Mouse (Mus musculus) hindbrain, postnatal 0 days (tissue): ENCODE results near the gene Rab34. TPM values are rescaled to one million over a fixed set of nuclear protein-coding genes. Genes with fewer than 3 reads are reported as not detected.
"Not testable (repeated sequence)": the region's sequence is repeated elsewhere in the genome, so short reads cannot be mapped to it uniquely, and the experiment has no call there.

Experiments used
- ATAC-seq: fragments of 200-750 bp; cut with Nextera tagmentation; 2 replicates; pipeline ENCODE4 v1.8.0; 2017; ENCODE audit warnings: mild to moderate bottlenecking, moderate TSS enrichment, moderate library complexity
- DNase-seq: peaks from one replicate; pipeline ENCODE4 v3.0.0-alpha.2; 2015; ENCODE audit warnings: low spot score
- H3K27ac ChIP-seq: fragments of 300-500 bp; sonication (generic); 2 replicates; pipeline ENCODE4 v1.5.1; 2014; ENCODE audit warnings: mild to moderate bottlenecking
- H3K27me3 ChIP-seq: fragments of 300-500 bp; sonication (generic); 2 replicates; pipeline ENCODE4 v1.6.1; 2014; ENCODE audit warnings: low read length, mixed read lengths; ENCODE audit not compliant: insufficient read depth
- H3K36me3 ChIP-seq: fragments of 300-500 bp; sonication (generic); 2 replicates; pipeline ENCODE4 v1.6.1; 2014; ENCODE audit warnings: low read length, mixed read lengths; ENCODE audit not compliant: insufficient read depth
- H3K4me1 ChIP-seq: fragments of 300-500 bp; sonication (generic); 2 replicates; pipeline ENCODE4 v1.6.1; 2014; ENCODE audit warnings: antibody characterized with exemption, low read length, mixed read lengths; ENCODE audit not compliant: insufficient read depth
- H3K4me2 ChIP-seq: fragments of 300-500 bp; sonication (generic); 2 replicates; pipeline ENCODE4 v1.6.1; 2014; ENCODE audit warnings: low read depth, mild to moderate bottlenecking, low read length, moderate library complexity, mixed read lengths
- H3K4me3 ChIP-seq: fragments of 300-500 bp; sonication (generic); 2 replicates; pipeline ENCODE4 v1.5.1; 2014; ENCODE audit warnings: low read length
- H3K9ac ChIP-seq: fragments of 300-500 bp; sonication (generic); replicated peaks from 2 replicates; pipeline ENCODE4 v1.6.1; 2014; ENCODE audit warnings: mild to moderate bottlenecking, low read length, moderate library complexity, mixed read lengths
- H3K9me3 ChIP-seq: fragments of 300-500 bp; sonication (generic); 2 replicates; pipeline ENCODE4 v1.6.1; 2016; ENCODE audit warnings: low read length, mixed read lengths
- CTCF ChIP-seq: IDR thresholded peaks from 2 replicates; pipeline ENCODE4 v1.5.1; 2016; ENCODE audit warnings: antibody characterized with exemption, control low read depth, low read depth
- WGBS: fragments of 180-500 bp; shearing (Covaris S2); extraction: QIAGEN DNeasy Blood & Tissue Kit; methylation state at CpG from one replicate; pipeline ENCODE4 v1.1.7; 2014; 5-methylcytosine and 5-hydroxymethylcytosine counted together
- polyA plus RNA-seq: library from polyadenylated mRNA; unstranded; fragments of >200 nt; fragmentation: Nextera tagmentation; extraction: Ambion mirVana; gene quantifications from 2 replicates; pipeline ENCODE4 v1.2.1, GENCODE M21; 2015
- total RNA-seq: library from RNA; depleted of rRNA; stranded (reverse); fragments of >200 nt; gene quantifications from 2 replicates; pipeline ENCODE4 v1.2.3, GENCODE M21; 2014

Gene Rab34
- total and polyA plus RNA-seq, 2 experiments from 2014 or later = 63.5 to 96.4 TPM

DNA sequence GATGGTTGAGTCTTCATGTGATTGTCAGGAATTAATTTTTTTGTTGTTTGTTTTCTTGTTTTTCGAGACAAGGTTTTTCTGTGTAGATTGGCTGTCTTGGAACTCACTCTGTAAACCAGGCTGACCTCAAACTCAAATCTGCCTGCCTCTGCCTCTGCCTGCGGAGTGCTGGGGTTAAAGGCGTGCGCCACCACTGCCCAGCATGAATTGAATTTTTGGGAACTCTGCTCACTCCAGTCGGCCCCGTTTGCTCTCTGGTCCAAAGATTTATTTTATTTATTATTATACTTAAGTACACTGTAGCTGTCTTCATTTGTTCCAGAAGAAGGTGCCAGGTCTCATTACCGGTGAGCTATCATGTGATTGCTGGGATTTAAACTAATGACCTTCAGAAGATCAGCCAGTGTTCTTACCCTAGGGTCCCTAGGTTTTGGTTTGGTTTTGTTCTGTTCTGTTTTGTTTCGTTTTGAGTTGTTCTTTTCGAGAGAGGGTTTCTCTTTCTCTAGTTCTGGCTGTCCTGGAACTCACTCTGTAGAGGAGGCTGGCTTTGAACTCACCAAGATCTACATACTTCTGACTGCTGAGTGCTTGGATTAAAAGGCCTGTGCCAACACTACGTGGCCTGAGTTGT, 4.2 kb upstream of the Rab34 start:
- ATAC-seq (no peak), DNase-seq (no peak)
- no peaks in the 10 kb centered on the region for H3K27me3 ChIP-seq
- peak overlapping the region; percentile 70 for H3K4me2 ChIP-seq
- H3K4me3 ChIP-seq = peak overlapping the region; percentile 77
- H3K36me3 ChIP-seq = peaks cover 22% of the 10 kb centered on the region
- H3K4me1 ChIP-seq = peaks cover 11% of the 10 kb centered on the region
- no peak for TF ChIP-seq CTCF
- 46% methylated on average over 10 of the region's 10 CpGs for WGBS
- H3K9ac ChIP-seq = no peak overlapping the region
- H3K9me3 ChIP-seq = no peaks in the 10 kb centered on the region
- H3K27ac ChIP-seq = 0 out of 2 replicates have a peak overlapping the region, but pooled peaks have one; percentile 16

- not testable (repeated sequence) for H3K9me3 ChIP-seq, H3K4me2 ChIP-seq, DNase-seq, H3K9ac ChIP-seq, H3K4me3 ChIP-seq, H3K27ac ChIP-seq, H3K27me3 ChIP-seq, ATAC-seq
- WGBS = 92% methylated on average over 6 of the region's 6 CpGs
- H3K4me1 ChIP-seq = peaks cover 11% of the 10 kb centered on the region
- H3K36me3 ChIP-seq = peaks cover 18% of the 10 kb centered on the region
These were observed 3.5 kb upstream of the Rab34 start for GRCm38 (mm10) chr11:78184702-78185101.

DNA sequence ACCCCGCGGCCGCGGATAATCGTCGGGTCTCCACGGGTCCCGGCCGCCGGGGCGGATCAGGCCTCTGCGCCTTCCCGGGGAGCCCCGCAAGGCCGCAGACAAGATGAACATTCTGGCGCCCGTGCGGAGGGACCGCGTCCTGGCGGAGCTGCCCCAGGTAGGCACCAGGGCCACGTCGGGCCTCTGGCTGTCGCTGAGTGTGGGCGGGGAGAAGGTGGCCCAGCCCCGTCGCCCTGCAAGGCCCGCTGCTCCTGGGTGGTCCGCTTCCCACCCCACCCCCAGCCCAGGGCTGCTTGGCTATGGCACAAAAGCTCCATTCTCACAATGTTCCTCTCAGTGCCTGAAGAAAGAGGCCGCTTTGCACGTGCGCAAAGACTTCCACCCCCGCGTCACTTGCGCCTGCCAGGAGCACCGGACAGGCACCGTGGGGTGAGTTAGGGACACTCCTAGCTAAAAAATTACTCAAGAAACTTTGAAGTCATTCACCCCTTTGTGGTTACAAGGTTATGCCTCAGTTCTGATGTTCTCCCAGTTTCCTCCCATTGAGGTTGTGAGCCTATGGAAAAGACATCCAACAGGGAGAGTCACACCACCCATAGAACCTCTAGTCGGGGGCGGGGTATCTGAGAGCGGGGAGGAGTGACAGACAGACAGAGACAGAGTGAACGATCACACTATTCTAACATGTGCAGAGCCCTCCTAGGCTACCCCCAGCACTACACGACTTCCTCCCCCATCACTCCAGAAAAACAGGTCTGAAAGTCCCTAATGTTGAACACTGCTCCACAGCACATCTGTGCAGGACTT, 1.2 kb downstream of the Rab34 start:
- peak overlapping the region; percentile 95 for H3K27ac ChIP-seq
- H3K4me2 ChIP-seq = peak overlapping the region; percentile 72
- under 1% methylated on average over 36 of the region's 42 CpGs for WGBS
- no peaks in the 10 kb centered on the region for H3K9me3 ChIP-seq
- H3K4me3 ChIP-seq = peak overlapping the region; percentile 69
- no peak for TF ChIP-seq CTCF
- H3K27me3 ChIP-seq = no peaks in the 10 kb centered on the region
- ATAC-seq = peak; percentile 83
- H3K9ac ChIP-seq = peak overlapping the region; percentile 93
- 0 out of 2 replicates have a peak, but pooled peaks cover 6% of the 10 kb centered on the region for H3K4me1 ChIP-seq
- DNase-seq = peak; percentile 88
- H3K36me3 ChIP-seq = peaks cover 18% of the 10 kb centered on the region; the same call in 1 of the 2 replicates

GRCm38 (mm10) chr11:78190041-78190440, 1.8 kb downstream of the Rab34 start:
- peak overlapping the region; percentile 72 for H3K4me2 ChIP-seq
- H3K9me3 ChIP-seq = no peaks in the 10 kb centered on the region
- 70% methylated on average over 6 of the region's 6 CpGs for WGBS
- peak overlapping the region; percentile 93; the same call in 1 of the 2 replicates for H3K9ac ChIP-seq
- peaks cover 18% of the 10 kb centered on the region; the same call in 1 of the 2 replicates for H3K36me3 ChIP-seq
- peaks cover 11% of the 10 kb centered on the region; the same call in 1 of the 2 replicates for H3K4me1 ChIP-seq
- TF ChIP-seq CTCF = no peak
- DNase-seq = no peak
- H3K27ac ChIP-seq = peak overlapping the region; percentile 95; the same call in 1 of the 2 replicates
- no peaks in the 10 kb centered on the region for H3K27me3 ChIP-seq
- H3K4me3 ChIP-seq = peak overlapping the region; percentile 69; the same call in 1 of the 2 replicates
- ATAC-seq = no peak

GRCm38 (mm10) chr11:78193113-78193512, 4.9 kb downstream of the Rab34 start, which contains the start of gene Proca1:
Proca1 (plus strand) TSS chr11:78193392.
- Histone ChIP-seq H3K36me3 (peaks cover 18% of the 10 kb centered on the region; the same call in 1 of the 2 replicates), H3K4me3 (peak within 1 kb of the TSS; percentile 36), H3K9ac (no peak within 1 kb of the TSS), H3K4me1 (peaks cover 11% of the 10 kb centered on the region; the same call in 1 of the 2 replicates), H3K4me2 (peak within 1 kb of the TSS; percentile 58), H3K9me3 (no peaks in the 10 kb centered on the region), H3K27me3 (no peaks in the 10 kb centered on the region), H3K27ac (no peak within 1 kb of the TSS)
- WGBS = 71% methylated on average over 1 of the region's 1 CpGs
- no peak for DNase-seq
- no peak for ATAC-seq
- no peak for TF ChIP-seq CTCF

DNA sequence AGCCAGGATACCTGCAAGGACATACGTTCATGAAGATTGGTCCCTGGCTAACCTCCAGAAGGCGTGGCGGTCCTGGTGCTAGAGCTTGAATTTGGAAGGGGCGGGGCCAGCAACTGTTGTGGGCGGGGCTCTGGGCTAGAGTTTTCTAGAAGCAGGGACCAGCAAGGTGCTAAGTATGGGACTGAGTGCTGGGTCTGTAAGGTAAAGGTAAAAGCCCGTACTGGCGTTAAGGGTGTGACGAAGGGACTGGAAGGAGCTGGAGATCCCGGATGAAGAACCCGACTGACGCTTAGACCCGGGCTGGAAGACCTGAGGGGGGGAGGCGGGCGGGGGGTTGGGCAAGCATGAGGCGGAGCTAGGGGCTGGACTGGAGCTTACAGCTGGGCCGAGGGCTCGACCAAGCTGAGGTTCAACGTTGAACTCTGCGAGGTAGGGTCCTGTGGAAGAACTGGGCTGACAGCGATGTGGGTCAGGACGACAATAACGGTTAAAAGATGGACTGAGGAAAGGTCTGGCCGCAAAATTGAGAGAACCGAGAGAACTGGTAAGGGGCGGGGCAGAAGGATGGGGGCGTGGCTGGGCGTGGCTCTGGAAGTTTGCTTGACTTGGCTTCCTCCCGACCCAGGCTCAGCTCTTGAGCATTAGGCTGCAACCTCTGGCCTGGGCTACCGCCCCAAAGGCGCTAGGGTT, 6.3 kb downstream of the Rab34 start:
- 4% methylated on average over 30 of the region's 30 CpGs for whole genome bisulfite sequencing
- H3K9ac ChIP-seq = peak overlapping the region; percentile 41
- DNase-seq = peak; percentile 68

More for the DNA sequence above, 6.3 kb downstream of the Rab34 start:
- no peaks in the 10 kb centered on the region for H3K27me3 ChIP-seq
- no peak for TF ChIP-seq CTCF
- H3K36me3 ChIP-seq = peaks cover 18% of the 10 kb centered on the region; the same call in 1 of the 2 replicates
- H3K4me3 ChIP-seq = peak overlapping the region; percentile 36
- peaks cover 9% of the 10 kb centered on the region; the same call in 1 of the 2 replicates for H3K4me1 ChIP-seq
- no peak overlapping the region for H3K27ac ChIP-seq
- H3K4me2 ChIP-seq = peak overlapping the region; percentile 58
- peak; percentile 71 for ATAC-seq
- H3K9me3 ChIP-seq = no peaks in the 10 kb centered on the region
